Mouse (Mus musculus) kidney, adult 18-20 months (tissue): Measurements from ENCODE around the gene Irf2bp1.

Experiments used
- DNase-seq: peaks from one replicate; pipeline ENCODE4 v3.0.0; 2021

Irf2bp1 gene

GRCm38 (mm10) chr7:19029084-19029653, 25.3 kb downstream of the Irf2bp1 start:
- DNase-seq = peak; percentile 64

GRCm38 (mm10) chr7:19031641-19032040, 27.8 kb downstream of the Irf2bp1 start:
- DNase-seq = peak; percentile 18

GRCm38 (mm10) chr7:19044616-19045015, 40.8 kb downstream of the Irf2bp1 start:
- DNase-seq = no peak

- DNase-seq = no peak
Observed at GRCm38 (mm10) chr7:19046286-19047069, 42.6 kb downstream of the Irf2bp1 start.

GRCm38 (mm10) chr7:19048006-19048527, 44.2 kb downstream of the Irf2bp1 start:
- no peak for DNase-seq

GRCm38 (mm10) chr7:19049252-19049651, 45.4 kb downstream of the Irf2bp1 start:
- DNase-seq = no peak

- no peak for DNase-seq
Observed at GRCm38 (mm10) chr7:19050172-19050571, 46.3 kb downstream of the Irf2bp1 start.

GRCm38 (mm10) chr7:19051161-19051560, 47.3 kb downstream of the Irf2bp1 start:
- DNase-seq = no peak

- no peak for DNase-seq
Observed at GRCm38 (mm10) chr7:19052345-19053135, 48.7 kb downstream of the Irf2bp1 start.

GRCm38 (mm10) chr7:19053136-19053532, 49.3 kb downstream of the Irf2bp1 start:
- no peak for DNase-seq

- peak; percentile 23 for DNase-seq
Observed at GRCm38 (mm10) chr7:19054047-19054776, 50.4 kb downstream of the Irf2bp1 start, which contains the start of gene Rsph6a. TSS of gene Rsph6a (plus strand) at chr7:19054690.

GRCm38 (mm10) chr7:19054777-19055076, 50.9 kb downstream of the Irf2bp1 start:
- DNase-seq = no peak

GRCm38 (mm10) chr7:19055108-19055507, 51.3 kb downstream of the Irf2bp1 start:
- no peak for DNase-seq
